Mouse (Mus musculus) WW6 (cell line): ENCODE data around the gene Larp4b.

Experiments
- DNase-seq: peaks from one replicate; pipeline ENCODE4 v3.0.0-alpha.2; 2013; ENCODE audit warnings: low read depth, low spot score

The Larp4b gene

GRCm38 (mm10) chr13:9178718-9179117 lies 85.0 kb downstream of the Larp4b start:
- DNase-seq: no peak

- DNase-seq: no peak
Measured at GRCm38 (mm10) chr13:9180221-9180620, 86.5 kb downstream of the Larp4b start.

GRCm38 (mm10) chr13:9181106-9181505 lies 87.4 kb downstream of the Larp4b start:
- DNase-seq: no peak

- DNase-seq: no peak
Measured at GRCm38 (mm10) chr13:9181666-9182264, 88.1 kb downstream of the Larp4b start.

GRCm38 (mm10) chr13:9184281-9184680 lies 90.6 kb downstream of the Larp4b start:
- no peak for DNase-seq

GRCm38 (mm10) chr13:9184716-9185115 lies 91.0 kb downstream of the Larp4b start:
- DNase-seq: no peak

GRCm38 (mm10) chr13:9187156-9187555 lies 93.5 kb downstream of the Larp4b start:
- DNase-seq: no peak

GRCm38 (mm10) chr13:9187566-9188530 lies 94.2 kb downstream of the Larp4b start:
- no peak for DNase-seq

GRCm38 (mm10) chr13:9189481-9189880 lies 95.8 kb downstream of the Larp4b start:
- DNase-seq: no peak

- DNase-seq: no peak
Measured at GRCm38 (mm10) chr13:9191172-9192140, 97.8 kb downstream of the Larp4b start.

- DNase-seq: no peak
Measured at GRCm38 (mm10) chr13:9192797-9193330, 99.2 kb downstream of the Larp4b start.

GRCm38 (mm10) chr13:9194656-9195055 lies 101.0 kb downstream of the Larp4b start:
- DNase-seq: no peak

- no peak for DNase-seq
Measured at GRCm38 (mm10) chr13:9195565-9195964, 101.9 kb downstream of the Larp4b start.

- DNase-seq: no peak
Measured at GRCm38 (mm10) chr13:9198106-9198505, 104.4 kb downstream of the Larp4b start.

- DNase-seq: no peak
Measured at GRCm38 (mm10) chr13:9198728-9199464, 105.2 kb downstream of the Larp4b start.

GRCm38 (mm10) chr13:9199465-9199844 lies 105.8 kb downstream of the Larp4b start:
- DNase-seq: no peak

GRCm38 (mm10) chr13:9222761-9223405 lies 129.2 kb downstream of the Larp4b start:
- no peak for DNase-seq
